Mouse (Mus musculus) urinary bladder, postnatal 4 days (tissue): ENCODE measurements around the gene Prune2.

Experiments
- DNase-seq, 2 experiments: peaks; one replicate each; pipeline ENCODE4 v3.0.0; 2021 to 2022; ENCODE audit warnings: low spot score in 2 of 2

Prune2 gene

GRCm38 (mm10) chr19:17256867-17257266 is 300.9 kb downstream of the Prune2 start:
- no peak for DNase-seq

- DNase-seq = no peak
These were observed 307.3 kb downstream of the Prune2 start for GRCm38 (mm10) chr19:17263181-17263580.

- DNase-seq = no peak
These were observed 307.9 kb downstream of the Prune2 start for GRCm38 (mm10) chr19:17263679-17264370.

- no peak for DNase-seq
These were observed 308.7 kb downstream of the Prune2 start for GRCm38 (mm10) chr19:17264481-17265196.

GRCm38 (mm10) chr19:17268669-17269068 is 312.8 kb downstream of the Prune2 start:
- no peak for DNase-seq

GRCm38 (mm10) chr19:17271179-17271622 is 315.3 kb downstream of the Prune2 start:
- DNase-seq = no peak

- DNase-seq = no peak
These were observed 317.1 kb downstream of the Prune2 start for GRCm38 (mm10) chr19:17272988-17273387.
